Mouse (Mus musculus) C2C12 (cell line): ENCODE data around the gene Wif1.

Experiments
- CTCF ChIP-seq: IDR thresholded peaks from one replicate; pipeline ENCODE4 v1.5.1; 2011; ENCODE audit not compliant: control insufficient read depth, insufficient read depth, insufficient read length
- MAX ChIP-seq: IDR thresholded peaks from one replicate; pipeline ENCODE4 v1.6.1; 2011; ENCODE audit warnings: mild to moderate bottlenecking, control low read depth
- USF1 ChIP-seq: IDR thresholded peaks from one replicate; pipeline ENCODE4 v1.6.1; 2011; ENCODE audit warnings: low read depth, mild to moderate bottlenecking, control low read depth, moderate library complexity

DNA sequence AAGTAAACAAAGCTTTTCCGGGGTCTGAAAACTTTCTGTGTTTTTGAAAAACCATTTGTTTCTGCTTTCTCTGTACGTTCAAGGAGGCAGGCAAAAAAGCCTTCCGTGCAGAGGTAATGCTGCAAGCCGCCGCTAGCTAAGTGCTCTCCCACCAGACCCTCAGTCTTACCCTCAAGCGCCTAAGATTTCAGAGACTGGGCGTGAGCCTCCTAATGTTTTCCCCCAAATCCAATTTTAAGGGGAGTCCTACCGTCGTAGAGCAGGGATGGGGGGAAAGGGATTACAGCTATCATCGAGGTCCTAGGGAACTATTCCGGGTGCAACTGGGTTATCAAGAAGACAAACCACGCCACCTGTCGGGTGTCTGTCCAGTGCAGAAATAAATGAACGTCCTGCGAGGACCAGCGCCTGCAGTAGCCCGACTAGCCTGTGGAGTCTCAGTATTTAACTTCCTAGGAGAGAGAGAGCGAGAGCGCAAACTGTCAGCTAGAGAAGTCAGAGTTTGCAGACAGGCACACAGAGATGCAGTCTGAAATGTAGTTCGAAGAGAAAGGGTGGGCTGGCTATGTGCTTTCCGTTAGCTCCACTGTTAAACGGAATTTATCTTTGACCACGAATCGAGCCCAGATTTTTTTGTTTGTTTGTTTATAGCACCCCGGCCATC lies 500 bp upstream of the Wif1 start:
- TF ChIP-seq CTCF = no peak
- no peak for TF ChIP-seq MAX
- no peak for TF ChIP-seq USF1
